Mouse (Mus musculus): ENCODE results near the gene Acot7. TPM values are rescaled to one million over a fixed set of nuclear protein-coding genes. Genes with fewer than 3 reads are reported as not detected.

Gene Acot7
- polyA plus RNA-seq, 1 experiment from 2014 or later: 168 TPM

DNA sequence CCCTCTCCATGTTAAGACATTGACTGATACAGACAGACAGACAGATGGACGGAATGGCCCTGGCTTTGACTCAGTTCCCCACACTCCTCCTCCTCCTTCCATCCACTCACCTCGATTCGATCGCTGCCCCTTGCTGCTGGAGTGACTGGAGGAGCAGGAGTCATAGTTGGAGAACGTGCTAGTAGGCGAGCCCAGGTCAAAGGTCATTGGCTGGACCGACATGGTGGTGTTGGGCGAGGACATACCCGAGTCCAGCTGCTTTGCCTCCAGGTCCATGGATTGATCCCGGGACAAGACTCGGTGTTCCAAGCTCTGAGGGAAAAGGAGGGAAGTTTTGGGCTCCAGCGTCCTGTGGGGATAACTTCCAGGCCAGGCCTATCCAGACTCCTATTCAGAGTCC, 42.6 kb upstream of the Acot7 start:
- ATAC-seq: no peak
- Histone ChIP-seq H3K27me3 (replicated peaks; ENCODE audit: control insufficient read depth, insufficient read depth, low read length) (peaks cover 40% of the 10 kb centered on the region), H3K4me1 (ENCODE audit: control insufficient read depth, insufficient read depth, low read length) (peaks cover 11% of the 10 kb centered on the region), H3K36me3 (ENCODE audit: control insufficient read depth, insufficient read depth, low read length) (no peaks in the 10 kb centered on the region), H3K27ac (ENCODE audit: low read depth, low read length) (no peak overlapping the region), H3K4me2 (ENCODE audit: low read length) (no peak overlapping the region), H3K9ac (ENCODE audit: low read length) (no peak overlapping the region), H3K4me3 (ENCODE audit: low read depth, low read length) (no peak overlapping the region), H3K9me3 (replicated peaks; ENCODE audit: control insufficient read depth, low read length) (no peaks in the 10 kb centered on the region)
- WGBS: 86% methylated on average over 12 of the region's 12 CpGs
- no peak for DNase-seq (ENCODE audit: low spot score)

DNA sequence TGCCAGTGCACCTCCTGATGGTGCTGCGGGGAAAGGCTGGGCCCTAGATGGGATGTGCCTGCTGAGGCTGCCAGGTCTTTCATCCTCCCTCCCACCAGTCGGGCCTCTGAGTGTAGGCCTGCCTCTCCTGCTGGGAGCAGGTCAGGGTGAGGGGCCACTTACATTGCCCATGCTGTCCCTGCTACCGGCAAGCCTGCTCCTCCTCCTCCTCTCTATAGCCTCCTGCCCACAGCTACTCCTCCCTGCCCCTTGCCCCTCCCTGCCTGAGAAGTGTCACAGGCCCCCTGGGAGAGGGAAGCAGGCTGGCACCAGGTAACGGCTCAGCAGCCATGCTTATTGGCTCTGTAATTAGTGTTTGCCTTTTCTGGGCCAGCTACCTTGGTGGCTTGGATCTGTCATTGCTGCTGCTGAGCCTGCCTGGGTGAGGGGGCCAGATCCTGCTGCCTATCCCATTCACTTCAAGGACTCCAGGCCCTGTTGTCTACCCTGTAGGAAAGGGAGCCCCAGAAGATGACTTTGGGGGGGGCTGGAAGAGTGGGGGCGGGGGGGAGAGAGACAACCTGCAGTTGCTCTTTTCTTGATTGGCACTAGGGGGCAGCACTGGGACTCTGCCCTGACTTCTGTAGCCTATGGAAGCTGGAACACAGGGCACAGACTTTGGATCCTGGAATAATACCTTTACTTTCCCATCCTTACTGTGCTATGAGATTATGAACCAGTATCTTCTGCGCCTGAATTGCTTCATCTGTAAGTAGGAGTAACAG, 41.6 kb upstream of the Acot7 start:
- Histone ChIP-seq H3K9ac (ENCODE audit: low read length) (no peak overlapping the region), H3K4me2 (ENCODE audit: low read length) (no peak overlapping the region), H3K27me3 (replicated peaks; ENCODE audit: control insufficient read depth, insufficient read depth, low read length) (peaks cover 31% of the 10 kb centered on the region), H3K9me3 (replicated peaks; ENCODE audit: control insufficient read depth, low read length) (no peaks in the 10 kb centered on the region), H3K27ac (ENCODE audit: low read depth, low read length) (no peak overlapping the region), H3K36me3 (ENCODE audit: control insufficient read depth, insufficient read depth, low read length) (no peaks in the 10 kb centered on the region), H3K4me1 (ENCODE audit: control insufficient read depth, insufficient read depth, low read length) (peaks cover 2% of the 10 kb centered on the region), H3K4me3 (ENCODE audit: low read depth, low read length) (no peak overlapping the region)
- DNase-seq (ENCODE audit: low spot score) (no peak), ATAC-seq (no peak)
- WGBS: 25% methylated on average over 6 of the region's 6 CpGs

DNA sequence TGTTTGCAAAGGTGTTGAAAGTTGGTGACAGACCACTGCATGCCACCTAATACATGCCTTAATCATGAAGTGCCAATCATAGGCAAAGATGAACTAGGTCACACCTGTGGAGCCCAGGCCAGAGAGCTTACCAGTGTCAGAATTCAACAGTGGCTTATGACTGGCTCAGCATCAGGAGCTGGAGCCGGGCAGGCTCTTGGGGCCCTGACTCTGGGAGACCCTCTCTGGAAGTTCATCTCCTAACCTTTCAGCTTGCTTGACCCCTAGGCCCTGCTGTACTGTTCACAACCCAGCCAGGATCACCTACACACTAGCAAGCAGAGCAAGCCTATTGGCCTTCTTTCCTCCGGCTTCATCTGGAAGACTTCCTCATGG, 41.1 kb upstream of the Acot7 start:
- 88% methylated on average over 2 of the region's 2 CpGs for WGBS
- no peak overlapping the region for H3K9ac ChIP-seq (ENCODE audit: low read length)
- H3K27me3 ChIP-seq (replicated peaks; ENCODE audit: control insufficient read depth, insufficient read depth, low read length): peaks cover 26% of the 10 kb centered on the region

DNA sequence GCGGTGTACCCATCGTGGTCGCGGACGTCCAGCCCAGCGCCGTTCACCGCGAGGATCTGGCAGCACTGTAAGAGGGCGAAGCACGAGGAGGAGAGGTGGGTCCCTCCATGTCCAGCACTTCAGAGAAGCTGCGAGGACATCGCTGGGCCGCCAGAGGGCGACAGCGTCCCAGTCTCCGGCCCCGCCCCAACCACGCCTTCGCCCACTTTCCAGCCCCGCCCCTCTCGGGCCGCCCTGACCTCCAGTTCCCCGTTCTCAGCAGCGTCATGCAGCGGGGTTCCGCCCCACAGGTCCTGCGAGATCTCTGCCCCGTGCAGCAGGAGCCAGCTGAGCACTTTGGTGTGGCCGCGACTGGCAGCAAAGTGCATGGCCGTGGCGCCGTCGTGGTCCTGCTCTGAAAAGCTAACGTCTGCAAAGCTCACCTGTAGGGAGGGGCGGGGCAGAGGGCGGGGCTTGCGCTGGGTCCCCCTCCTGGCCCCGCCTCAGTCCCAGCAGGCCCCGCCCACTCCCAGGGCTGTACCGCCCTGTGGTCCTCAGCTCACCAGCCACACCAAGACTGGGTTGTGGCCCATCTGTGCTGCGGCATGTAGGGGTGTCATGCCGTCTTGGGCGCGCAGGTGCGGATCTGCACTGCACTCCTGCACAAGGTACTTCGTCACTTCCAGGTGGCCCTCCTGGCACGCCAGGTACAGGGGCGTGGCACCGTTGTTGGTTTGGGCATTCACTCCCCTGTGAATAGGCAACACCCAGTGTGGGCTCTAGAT, 39.3 kb upstream of the Acot7 start:
- WGBS: 3% methylated on average over 47 of the region's 51 CpGs
- Histone ChIP-seq H3K4me3 (ENCODE audit: low read depth, low read length) (peak overlapping the region; percentile 29), H3K9ac (ENCODE audit: low read length) (no peak overlapping the region), H3K4me1 (ENCODE audit: control insufficient read depth, insufficient read depth, low read length) (peaks cover 2% of the 10 kb centered on the region; the same call in 1 of the 2 replicates), H3K9me3 (replicated peaks; ENCODE audit: control insufficient read depth, low read length) (no peaks in the 10 kb centered on the region), H3K27ac (ENCODE audit: low read depth, low read length) (no peak overlapping the region), H3K27me3 (replicated peaks; ENCODE audit: control insufficient read depth, insufficient read depth, low read length) (peaks cover 10% of the 10 kb centered on the region), H3K4me2 (ENCODE audit: low read length) (peak overlapping the region; percentile 46), H3K36me3 (ENCODE audit: control insufficient read depth, insufficient read depth, low read length) (no peaks in the 10 kb centered on the region)
- ATAC-seq (peak; percentile 75), DNase-seq (ENCODE audit: low spot score) (peak; percentile 64)

More for the DNA sequence above, 41.1 kb upstream of the Acot7 start:
- no peak for ATAC-seq
- Histone ChIP-seq H3K36me3 (ENCODE audit: control insufficient read depth, insufficient read depth, low read length) (no peaks in the 10 kb centered on the region), H3K27ac (ENCODE audit: low read depth, low read length) (no peak overlapping the region), H3K4me3 (ENCODE audit: low read depth, low read length) (no peak overlapping the region), H3K9me3 (replicated peaks; ENCODE audit: control insufficient read depth, low read length) (no peaks in the 10 kb centered on the region), H3K4me2 (ENCODE audit: low read length) (no peak overlapping the region), H3K4me1 (ENCODE audit: control insufficient read depth, insufficient read depth, low read length) (peaks cover 2% of the 10 kb centered on the region; the same call in 1 of the 2 replicates)
- no peak for DNase-seq (ENCODE audit: low spot score)

DNA sequence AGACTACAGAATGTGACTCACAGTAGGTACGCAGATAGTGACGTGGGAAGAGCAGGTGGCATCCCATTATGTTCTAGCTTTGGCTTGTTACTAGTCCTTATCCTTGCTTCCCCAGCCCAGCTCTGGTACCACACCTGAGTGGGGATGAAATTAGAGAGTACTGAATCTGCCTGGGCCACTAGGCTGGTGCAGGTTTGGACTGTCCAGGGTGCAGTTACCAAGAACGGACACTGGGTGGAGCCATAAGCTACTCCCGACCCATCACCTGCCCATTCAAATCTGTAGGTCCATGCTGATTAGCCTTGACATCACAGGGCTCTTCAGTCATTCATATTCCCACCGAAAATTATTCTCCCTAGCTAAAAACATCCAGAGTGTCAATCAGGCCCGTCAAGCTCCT, 37.5 kb upstream of the Acot7 start:
- no peak overlapping the region for H3K9ac ChIP-seq (ENCODE audit: low read length)
- peaks cover 10% of the 10 kb centered on the region for H3K27me3 ChIP-seq (replicated peaks; ENCODE audit: control insufficient read depth, insufficient read depth, low read length)
- H3K9me3 ChIP-seq (replicated peaks; ENCODE audit: control insufficient read depth, low read length): no peaks in the 10 kb centered on the region
- peaks cover 2% of the 10 kb centered on the region; the same call in 1 of the 2 replicates for H3K4me1 ChIP-seq (ENCODE audit: control insufficient read depth, insufficient read depth, low read length)
- H3K4me3 ChIP-seq (ENCODE audit: low read depth, low read length): no peak overlapping the region
- WGBS: 32% methylated on average over 6 of the region's 6 CpGs
- no peaks in the 10 kb centered on the region for H3K36me3 ChIP-seq (ENCODE audit: control insufficient read depth, insufficient read depth, low read length)
- ATAC-seq (no peak), DNase-seq (ENCODE audit: low spot score) (no peak)
- no peak overlapping the region for H3K27ac ChIP-seq (ENCODE audit: low read depth, low read length)
- no peak overlapping the region for H3K4me2 ChIP-seq (ENCODE audit: low read length)

DNA sequence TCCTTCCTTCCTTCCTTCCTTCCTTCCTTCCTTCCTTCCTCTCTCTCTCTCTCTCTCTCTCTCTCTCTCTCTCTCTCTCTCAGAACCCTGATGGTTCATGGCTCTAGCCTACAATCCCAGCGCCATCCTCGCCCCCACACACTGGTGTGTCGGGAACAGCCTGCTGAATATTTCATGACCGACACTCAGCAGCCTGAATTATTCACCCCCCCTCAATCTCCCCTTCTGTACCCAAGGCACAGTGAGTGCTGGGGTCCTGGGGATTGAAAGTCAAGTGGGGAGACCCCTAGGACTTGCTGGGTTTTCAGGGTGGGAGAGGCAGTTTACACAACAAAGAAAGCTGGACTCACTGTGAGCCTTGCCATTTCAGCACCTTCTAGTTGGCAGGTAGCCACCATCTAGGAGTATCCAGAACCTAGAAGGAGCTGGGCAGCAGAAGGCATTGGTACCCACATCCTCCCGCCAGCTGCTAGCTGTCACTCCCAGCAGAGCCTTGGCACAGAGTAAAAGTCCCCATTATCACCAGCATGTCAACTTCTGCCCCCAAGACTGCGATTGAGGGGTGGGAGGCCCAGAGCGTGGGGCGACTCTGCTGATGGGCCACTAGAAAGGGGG, 36.3 kb upstream of the Acot7 start:
- no peaks in the 10 kb centered on the region for H3K9me3 ChIP-seq (replicated peaks; ENCODE audit: control insufficient read depth, low read length)
- peaks cover 10% of the 10 kb centered on the region for H3K27me3 ChIP-seq (replicated peaks; ENCODE audit: control insufficient read depth, insufficient read depth, low read length)
- H3K27ac ChIP-seq (ENCODE audit: low read depth, low read length): no peak overlapping the region
- H3K9ac ChIP-seq (ENCODE audit: low read length): no peak overlapping the region
- peaks cover 2% of the 10 kb centered on the region; the same call in 1 of the 2 replicates for H3K4me1 ChIP-seq (ENCODE audit: control insufficient read depth, insufficient read depth, low read length)
- no peak overlapping the region for H3K4me2 ChIP-seq (ENCODE audit: low read length)
- 71% methylated on average over 8 of the region's 8 CpGs for WGBS
- DNase-seq (ENCODE audit: low spot score) (peak; percentile 40), ATAC-seq (no peak)
- no peak overlapping the region for H3K4me3 ChIP-seq (ENCODE audit: low read depth, low read length)
- H3K36me3 ChIP-seq (ENCODE audit: control insufficient read depth, insufficient read depth, low read length): no peaks in the 10 kb centered on the region

DNA sequence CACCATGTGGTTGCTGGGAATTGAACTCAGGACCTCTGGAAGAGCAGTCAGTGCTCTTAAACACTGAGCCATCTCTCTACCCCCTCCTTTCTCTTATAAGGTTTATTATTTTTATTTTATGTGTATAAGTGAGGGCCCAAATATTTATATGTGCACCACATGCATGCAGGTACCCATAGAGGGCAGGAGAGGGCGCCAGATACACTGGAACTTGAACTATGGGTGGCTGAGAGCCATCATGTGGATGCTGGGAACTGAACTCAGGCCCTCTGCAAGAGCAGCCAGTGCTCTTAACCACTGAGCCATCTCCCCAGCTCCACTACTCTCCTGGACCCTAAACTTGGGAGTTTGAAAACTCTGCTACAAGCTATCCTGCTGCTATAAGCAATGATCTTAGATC, 34.3 kb upstream of the Acot7 start:
- 26% methylated on average over 1 of the region's 1 CpGs for WGBS
- no peak overlapping the region for H3K9ac ChIP-seq (ENCODE audit: low read length)
- H3K9me3 ChIP-seq (replicated peaks; ENCODE audit: control insufficient read depth, low read length): no peaks in the 10 kb centered on the region
- no peak for ATAC-seq
- no peak overlapping the region for H3K4me2 ChIP-seq (ENCODE audit: low read length)
- no peak overlapping the region for H3K27ac ChIP-seq (ENCODE audit: low read depth, low read length)
- no peaks in the 10 kb centered on the region for H3K36me3 ChIP-seq (ENCODE audit: control insufficient read depth, insufficient read depth, low read length)
- H3K4me3 ChIP-seq (ENCODE audit: low read depth, low read length): no peak overlapping the region
- H3K4me1 ChIP-seq (ENCODE audit: control insufficient read depth, insufficient read depth, low read length): peaks cover under 1% of the 10 kb centered on the region; the same call in 1 of the 2 replicates
- H3K27me3 ChIP-seq (replicated peaks; ENCODE audit: control insufficient read depth, insufficient read depth, low read length): peaks cover 10% of the 10 kb centered on the region
- DNase-seq (ENCODE audit: low spot score): no peak

DNA sequence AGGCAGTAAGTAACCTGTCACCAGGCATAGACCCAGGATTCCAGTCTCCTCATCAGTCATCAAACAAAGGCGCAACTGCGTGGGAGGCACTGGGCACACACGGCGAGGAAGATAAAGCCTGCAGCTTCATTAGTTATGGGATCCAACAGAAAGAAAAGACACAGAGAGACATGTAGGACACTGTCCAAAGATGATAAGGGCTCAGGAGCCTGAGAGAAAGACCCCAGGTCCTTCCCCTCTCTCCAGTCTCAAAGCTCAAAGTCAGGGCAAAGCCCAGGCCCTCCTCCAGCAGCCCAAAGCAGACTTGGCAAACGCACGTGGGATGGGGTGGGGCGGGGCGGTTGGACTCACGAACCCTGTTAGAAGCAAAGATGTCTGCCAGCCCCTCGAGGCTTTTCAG, 32.5 kb upstream of the Acot7 start:
- Histone ChIP-seq H3K9ac (ENCODE audit: low read length) (no peak overlapping the region), H3K4me1 (ENCODE audit: control insufficient read depth, insufficient read depth, low read length) (no peaks in the 10 kb centered on the region), H3K27ac (ENCODE audit: low read depth, low read length) (no peak overlapping the region), H3K27me3 (replicated peaks; ENCODE audit: control insufficient read depth, insufficient read depth, low read length) (peaks cover 11% of the 10 kb centered on the region; the same call in 1 of the 2 replicates), H3K9me3 (replicated peaks; ENCODE audit: control insufficient read depth, low read length) (no peaks in the 10 kb centered on the region), H3K36me3 (ENCODE audit: control insufficient read depth, insufficient read depth, low read length) (no peaks in the 10 kb centered on the region), H3K4me2 (ENCODE audit: low read length) (no peak overlapping the region), H3K4me3 (ENCODE audit: low read depth, low read length) (no peak overlapping the region)
- DNase-seq (ENCODE audit: low spot score): no peak
- ATAC-seq: no peak
- WGBS: 75% methylated on average over 10 of the region's 10 CpGs
